Mouse (Mus musculus): ENCODE measurements at regions not wholly inside any gene's neighbourhood (a gene's known extent, or its start where the extent isn't known, plus 50 kb on each side); places are given as distances from the start of the nearest gene placed in this dataset.

DNA sequence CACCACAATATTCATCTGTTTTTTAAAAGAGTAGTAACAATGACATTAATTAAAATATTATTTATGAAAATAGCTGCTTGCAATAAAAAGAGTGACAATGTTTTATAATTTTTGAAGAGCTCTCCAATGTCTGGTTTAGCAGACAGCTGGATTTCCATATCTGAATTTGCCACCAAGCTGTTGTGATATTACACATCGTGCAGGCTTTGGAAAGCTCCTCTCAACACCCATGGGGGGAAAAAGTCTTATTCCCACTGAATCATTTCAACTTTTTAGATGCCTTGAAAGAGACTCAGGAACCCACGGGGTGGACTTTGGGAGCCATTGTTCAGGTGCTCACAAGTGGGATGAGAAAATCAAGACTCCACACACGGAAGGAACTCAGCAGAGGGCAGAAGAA lies 106.6 kb upstream of the Klf13 start:
- WGBS = 82% methylated on average over 3 of the region's 3 CpGs
- Histone ChIP-seq H3K27ac (replicated peaks; ENCODE audit: low read depth, low read length) (no peak overlapping the region), H3K4me3 (ENCODE audit: low read depth, low read length) (no peak overlapping the region), H3K4me2 (ENCODE audit: low read depth, low read length) (no peak overlapping the region), H3K27me3 (replicated peaks; ENCODE audit: control insufficient read depth, insufficient read depth, low read length) (no peaks in the 10 kb centered on the region), H3K36me3 (ENCODE audit: control insufficient read depth, insufficient read depth, low read length) (no peaks in the 10 kb centered on the region), H3K4me1 (ENCODE audit: control insufficient read depth, insufficient read depth, low read length) (peaks cover 8% of the 10 kb centered on the region; the same call in 1 of the 2 replicates), H3K9ac (ENCODE audit: low read depth, low read length) (no peak overlapping the region), H3K9me3 (ENCODE audit: control insufficient read depth, low read length) (no peaks in the 10 kb centered on the region)
- no peak for ATAC-seq (ENCODE audit: low read depth)
- DNase-seq (ENCODE audit: low spot score) = no peak

DNA sequence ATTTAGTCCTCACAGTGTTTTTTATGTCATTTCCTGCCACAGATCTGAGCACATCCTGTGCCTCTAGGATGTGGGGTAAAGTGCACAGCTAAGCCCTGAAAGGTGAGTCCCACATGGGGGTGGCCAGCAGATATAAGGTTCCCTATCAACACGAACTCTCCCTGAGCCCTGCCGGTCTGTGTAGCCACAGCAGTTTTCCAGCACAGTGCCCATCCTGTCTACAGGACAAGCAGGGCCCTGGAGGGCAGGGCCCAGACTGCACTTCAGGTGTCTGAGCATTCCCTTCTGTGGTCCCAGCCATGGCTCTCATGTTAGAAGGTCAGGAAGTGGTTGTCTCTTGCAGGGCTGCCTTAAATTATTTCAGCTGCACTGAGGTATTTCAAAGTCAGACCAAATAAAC lies 104.3 kb upstream of the Klf13 start:
- no peaks in the 10 kb centered on the region for H3K27me3 ChIP-seq (replicated peaks; ENCODE audit: control insufficient read depth, insufficient read depth, low read length)
- H3K4me1 ChIP-seq (ENCODE audit: control insufficient read depth, insufficient read depth, low read length) = peaks cover 2% of the 10 kb centered on the region; the same call in 1 of the 2 replicates
- no peaks in the 10 kb centered on the region for H3K36me3 ChIP-seq (ENCODE audit: control insufficient read depth, insufficient read depth, low read length)
- H3K9ac ChIP-seq (ENCODE audit: low read depth, low read length) = no peak overlapping the region
- ATAC-seq (ENCODE audit: low read depth) (peak; percentile 51; the same call in 1 of the 2 replicates), DNase-seq (ENCODE audit: low spot score) (no peak)
- no peak overlapping the region for H3K4me3 ChIP-seq (ENCODE audit: low read depth, low read length)
- no peak overlapping the region for H3K4me2 ChIP-seq (ENCODE audit: low read depth, low read length)
- WGBS = 40% methylated on average over 2 of the region's 2 CpGs
- no peak overlapping the region for H3K27ac ChIP-seq (replicated peaks; ENCODE audit: low read depth, low read length)
- H3K9me3 ChIP-seq (ENCODE audit: control insufficient read depth, low read length) = no peaks in the 10 kb centered on the region

DNA sequence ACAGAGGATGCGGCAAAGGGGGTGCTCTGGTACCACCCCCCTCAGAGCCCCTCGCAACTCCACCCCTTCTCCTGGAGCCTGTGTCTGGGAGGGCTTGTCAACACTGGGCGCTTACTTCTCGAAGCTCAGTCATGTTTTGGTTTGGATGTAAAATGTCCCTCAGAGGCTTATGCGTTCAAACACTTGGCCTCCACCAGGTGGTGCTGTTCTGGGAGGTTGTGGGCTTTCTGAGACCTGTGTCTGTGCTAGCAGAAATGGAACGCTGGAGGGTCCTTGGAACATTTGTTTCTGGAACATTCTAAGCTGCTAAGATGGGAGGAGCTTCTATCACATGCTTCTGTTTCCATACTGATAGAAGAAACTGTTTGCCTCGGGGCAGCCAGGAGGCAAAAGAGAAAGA lies 102.6 kb upstream of the Klf13 start:
- Histone ChIP-seq H3K4me2 (ENCODE audit: low read depth, low read length) (no peak overlapping the region), H3K36me3 (ENCODE audit: control insufficient read depth, insufficient read depth, low read length) (no peaks in the 10 kb centered on the region), H3K9me3 (ENCODE audit: control insufficient read depth, low read length) (no peaks in the 10 kb centered on the region), H3K9ac (ENCODE audit: low read depth, low read length) (no peak overlapping the region), H3K4me1 (ENCODE audit: control insufficient read depth, insufficient read depth, low read length) (no peaks in the 10 kb centered on the region), H3K27ac (replicated peaks; ENCODE audit: low read depth, low read length) (no peak overlapping the region), H3K27me3 (replicated peaks; ENCODE audit: control insufficient read depth, insufficient read depth, low read length) (no peaks in the 10 kb centered on the region), H3K4me3 (ENCODE audit: low read depth, low read length) (no peak overlapping the region)
- ATAC-seq (ENCODE audit: low read depth) (no peak), DNase-seq (ENCODE audit: low spot score) (no peak)
- 95% methylated on average over 7 of the region's 7 CpGs for WGBS

DNA sequence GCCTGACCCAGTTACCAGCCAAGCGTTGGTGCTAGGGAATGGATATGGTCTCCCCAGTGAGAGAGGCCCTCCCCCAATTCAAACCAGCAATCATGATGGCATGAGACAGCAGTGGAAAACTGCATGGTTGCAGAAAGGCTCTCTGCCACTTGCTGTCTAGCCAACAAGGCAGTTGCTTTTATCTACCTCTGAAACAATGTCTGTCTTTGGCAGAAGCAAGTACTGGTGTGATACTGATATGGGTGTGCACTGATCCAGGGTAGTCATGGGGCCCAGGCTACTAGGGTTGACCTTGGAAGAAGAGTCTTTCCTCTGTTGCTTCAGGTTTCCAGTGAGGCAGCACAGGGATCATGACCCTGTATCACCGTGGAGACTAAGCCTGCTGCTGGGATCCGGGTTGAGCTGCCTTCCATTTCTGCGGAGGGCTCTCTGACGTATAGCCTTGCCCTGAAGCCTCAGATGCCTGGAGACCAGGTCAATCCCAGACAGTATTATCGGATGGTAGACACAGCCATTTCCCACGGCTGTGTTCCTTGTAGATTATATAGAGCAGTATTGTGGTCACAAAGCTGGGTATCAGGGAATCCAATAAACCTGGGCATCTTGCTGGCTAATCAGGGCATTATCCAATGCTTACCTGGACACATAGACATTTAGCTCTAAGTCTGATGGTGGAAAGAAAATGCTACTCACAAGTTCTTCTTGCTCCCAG lies 101.5 kb upstream of the Klf13 start:
- DNase-seq (ENCODE audit: low spot score) (no peak), ATAC-seq (ENCODE audit: low read depth) (no peak)
- no peak overlapping the region for H3K27ac ChIP-seq (replicated peaks; ENCODE audit: low read depth, low read length)
- 79% methylated on average over 7 of the region's 7 CpGs for WGBS
- H3K4me3 ChIP-seq (ENCODE audit: low read depth, low read length) = no peak overlapping the region
- H3K27me3 ChIP-seq (replicated peaks; ENCODE audit: control insufficient read depth, insufficient read depth, low read length) = no peaks in the 10 kb centered on the region
- H3K4me2 ChIP-seq (ENCODE audit: low read depth, low read length) = no peak overlapping the region
- no peaks in the 10 kb centered on the region for H3K9me3 ChIP-seq (ENCODE audit: control insufficient read depth, low read length)
- no peaks in the 10 kb centered on the region for H3K4me1 ChIP-seq (ENCODE audit: control insufficient read depth, insufficient read depth, low read length)
- no peak overlapping the region for H3K9ac ChIP-seq (ENCODE audit: low read depth, low read length)
- H3K36me3 ChIP-seq (ENCODE audit: control insufficient read depth, insufficient read depth, low read length) = no peaks in the 10 kb centered on the region

DNA sequence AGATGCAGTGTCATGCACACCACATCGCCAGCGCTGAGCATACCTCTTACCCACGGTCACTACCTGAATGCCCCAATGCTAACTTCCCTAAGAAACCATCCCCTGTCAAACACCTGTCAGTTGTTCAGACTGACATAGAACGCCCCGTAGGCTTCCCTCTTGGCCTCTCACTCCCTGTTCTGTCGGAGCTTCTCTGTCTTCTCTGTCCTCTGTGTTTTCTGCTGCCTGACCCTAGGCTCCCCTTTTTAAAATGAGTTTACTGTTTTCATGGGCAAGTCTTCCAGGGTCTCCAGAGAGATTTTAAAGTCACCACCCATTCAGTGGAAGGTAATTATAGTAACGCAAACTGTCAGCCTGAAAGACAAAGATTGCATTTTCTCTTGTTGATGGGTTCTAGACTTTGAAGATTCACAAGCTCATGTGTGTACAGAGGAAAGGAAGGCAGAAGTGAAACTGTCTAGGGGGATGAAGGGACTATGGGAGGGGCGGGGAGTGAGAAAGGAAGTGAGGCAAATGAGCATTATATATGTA lies 99.1 kb upstream of the Klf13 start:
- Histone ChIP-seq H3K9ac (ENCODE audit: low read depth, low read length) (no peak overlapping the region), H3K4me2 (ENCODE audit: low read depth, low read length) (no peak overlapping the region), H3K27ac (replicated peaks; ENCODE audit: low read depth, low read length) (no peak overlapping the region), H3K4me3 (ENCODE audit: low read depth, low read length) (no peak overlapping the region), H3K4me1 (ENCODE audit: control insufficient read depth, insufficient read depth, low read length) (no peaks in the 10 kb centered on the region), H3K9me3 (ENCODE audit: control insufficient read depth, low read length) (no peaks in the 10 kb centered on the region), H3K27me3 (replicated peaks; ENCODE audit: control insufficient read depth, insufficient read depth, low read length) (no peaks in the 10 kb centered on the region), H3K36me3 (ENCODE audit: control insufficient read depth, insufficient read depth, low read length) (no peaks in the 10 kb centered on the region)
- DNase-seq (ENCODE audit: low spot score) (no peak), ATAC-seq (ENCODE audit: low read depth) (no peak)
- 75% methylated on average over 8 of the region's 8 CpGs for WGBS

DNA sequence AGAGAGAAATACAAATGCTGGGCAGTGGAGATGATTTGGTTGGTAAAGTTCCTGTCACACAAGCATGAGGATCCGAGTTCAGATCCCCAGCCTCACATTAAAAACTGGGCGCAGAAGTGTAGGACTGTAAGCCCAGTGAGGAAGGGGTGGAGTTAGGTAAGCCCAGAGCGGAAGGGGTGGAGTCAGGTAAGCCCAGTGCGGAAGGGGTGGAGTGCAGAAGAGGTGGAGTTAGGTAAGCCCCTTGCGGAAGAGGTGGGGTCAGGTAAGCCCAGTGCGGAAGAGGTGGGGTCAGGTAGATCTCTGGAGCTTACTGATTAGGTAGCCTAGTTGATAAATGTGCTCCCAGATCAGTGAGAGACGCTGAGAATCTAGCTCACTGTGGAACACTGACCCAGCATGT lies 97.4 kb upstream of the Klf13 start:
- Histone ChIP-seq H3K4me2 (ENCODE audit: low read depth, low read length) (no peak overlapping the region), H3K9ac (ENCODE audit: low read depth, low read length) (no peak overlapping the region), H3K36me3 (ENCODE audit: control insufficient read depth, insufficient read depth, low read length) (no peaks in the 10 kb centered on the region), H3K4me1 (ENCODE audit: control insufficient read depth, insufficient read depth, low read length) (no peaks in the 10 kb centered on the region), H3K27ac (replicated peaks; ENCODE audit: low read depth, low read length) (no peak overlapping the region), H3K27me3 (replicated peaks; ENCODE audit: control insufficient read depth, insufficient read depth, low read length) (no peaks in the 10 kb centered on the region), H3K4me3 (ENCODE audit: low read depth, low read length) (no peak overlapping the region), H3K9me3 (ENCODE audit: control insufficient read depth, low read length) (no peaks in the 10 kb centered on the region)
- 90% methylated on average over 7 of the region's 7 CpGs for WGBS
- ATAC-seq (ENCODE audit: low read depth) = no peak
- no peak for DNase-seq (ENCODE audit: low spot score)

DNA sequence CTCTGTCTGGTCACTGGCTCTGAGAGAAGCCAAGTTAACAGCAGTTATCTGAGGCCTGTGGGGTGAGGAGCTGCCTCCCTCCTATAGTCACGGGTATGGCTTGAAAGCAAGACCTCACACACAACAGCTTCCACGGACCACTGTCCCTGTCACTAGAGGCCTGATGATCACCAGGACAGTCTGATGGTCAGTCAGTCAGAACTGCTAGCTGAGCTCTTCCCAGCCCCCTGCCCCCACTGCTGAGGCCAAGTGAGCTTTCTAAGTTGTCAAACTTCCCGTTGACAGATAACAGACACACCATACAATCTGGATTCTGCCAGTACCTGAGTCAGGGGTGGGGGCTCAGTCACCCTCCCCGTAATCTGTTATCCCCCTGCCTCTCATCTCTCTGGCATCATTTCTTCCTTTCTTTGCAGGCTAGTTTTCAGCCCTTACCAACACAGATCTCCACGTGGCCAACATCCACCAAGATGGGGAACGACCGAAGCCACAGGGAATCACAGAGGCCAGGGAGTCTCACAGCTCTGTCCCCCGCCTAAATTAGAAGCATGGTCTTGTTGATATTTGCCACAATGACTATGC lies 96.4 kb upstream of the Klf13 start:
- no peaks in the 10 kb centered on the region for H3K36me3 ChIP-seq (ENCODE audit: control insufficient read depth, insufficient read depth, low read length)
- H3K4me3 ChIP-seq (ENCODE audit: low read depth, low read length) = no peak overlapping the region
- no peaks in the 10 kb centered on the region for H3K27me3 ChIP-seq (replicated peaks; ENCODE audit: control insufficient read depth, insufficient read depth, low read length)
- DNase-seq (ENCODE audit: low spot score) (no peak), ATAC-seq (ENCODE audit: low read depth) (no peak)
- H3K4me1 ChIP-seq (ENCODE audit: control insufficient read depth, insufficient read depth, low read length) = no peaks in the 10 kb centered on the region
- no peak overlapping the region for H3K9ac ChIP-seq (ENCODE audit: low read depth, low read length)
- H3K9me3 ChIP-seq (ENCODE audit: control insufficient read depth, low read length) = no peaks in the 10 kb centered on the region
- H3K27ac ChIP-seq (replicated peaks; ENCODE audit: low read depth, low read length) = no peak overlapping the region
- no peak overlapping the region for H3K4me2 ChIP-seq (ENCODE audit: low read depth, low read length)
- 74% methylated on average over 8 of the region's 8 CpGs for WGBS

DNA sequence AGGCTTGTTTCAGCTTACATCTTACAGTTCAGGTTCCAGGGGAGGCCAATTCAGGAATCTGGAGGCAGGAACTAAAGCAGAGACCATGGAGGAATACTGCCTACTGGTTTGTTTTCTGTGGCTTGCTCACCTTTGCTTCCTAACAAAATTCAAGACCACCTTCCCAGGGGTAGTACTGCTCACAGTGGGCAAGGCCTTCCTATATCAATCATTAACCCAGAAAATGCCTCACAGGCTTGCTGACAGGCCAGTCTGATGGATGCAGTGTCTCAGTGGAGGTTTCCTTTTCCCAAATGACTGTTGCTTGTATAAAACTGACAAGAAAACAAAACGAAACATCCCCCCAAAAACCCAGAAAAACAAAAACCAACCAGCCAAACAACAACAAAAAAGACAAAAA lies 95.8 kb upstream of the Klf13 start:
- H3K27ac ChIP-seq (replicated peaks; ENCODE audit: low read depth, low read length) = no peak overlapping the region
- no peaks in the 10 kb centered on the region for H3K9me3 ChIP-seq (ENCODE audit: control insufficient read depth, low read length)
- H3K4me1 ChIP-seq (ENCODE audit: control insufficient read depth, insufficient read depth, low read length) = no peaks in the 10 kb centered on the region
- H3K27me3 ChIP-seq (replicated peaks; ENCODE audit: control insufficient read depth, insufficient read depth, low read length) = no peaks in the 10 kb centered on the region
- 70% methylated on average over 1 of the region's 1 CpGs for WGBS
- H3K36me3 ChIP-seq (ENCODE audit: control insufficient read depth, insufficient read depth, low read length) = no peaks in the 10 kb centered on the region
- DNase-seq (ENCODE audit: low spot score) (no peak), ATAC-seq (ENCODE audit: low read depth) (no peak)
- H3K4me2 ChIP-seq (ENCODE audit: low read depth, low read length) = no peak overlapping the region
- no peak overlapping the region for H3K4me3 ChIP-seq (ENCODE audit: low read depth, low read length)
- no peak overlapping the region for H3K9ac ChIP-seq (ENCODE audit: low read depth, low read length)

DNA sequence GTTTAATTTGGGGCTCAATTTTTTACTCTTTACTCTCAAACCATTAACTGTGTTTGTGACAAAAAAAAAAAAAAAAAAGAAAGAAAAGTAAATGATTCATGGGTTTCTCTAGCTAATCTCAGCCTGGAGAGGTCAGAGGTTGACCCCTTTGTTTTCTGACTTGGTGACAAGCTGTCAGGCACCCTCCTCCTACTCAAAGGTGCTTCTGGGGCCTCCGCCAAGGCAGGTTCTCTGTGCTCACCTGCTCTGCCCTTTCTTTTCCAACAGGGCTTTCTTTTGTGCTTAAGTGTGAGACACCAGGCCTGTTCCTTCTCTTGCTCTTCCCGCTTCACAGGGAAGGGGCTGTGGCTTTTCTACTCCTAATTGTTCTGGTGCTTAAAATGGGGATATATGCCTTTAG lies 94.7 kb upstream of the Klf13 start:
- H3K4me3 ChIP-seq (ENCODE audit: low read depth, low read length) = no peak overlapping the region
- ATAC-seq (ENCODE audit: low read depth) (no peak), DNase-seq (ENCODE audit: low spot score) (no peak)
- no peaks in the 10 kb centered on the region for H3K4me1 ChIP-seq (ENCODE audit: control insufficient read depth, insufficient read depth, low read length)
- H3K27ac ChIP-seq (replicated peaks; ENCODE audit: low read depth, low read length) = no peak overlapping the region
- H3K27me3 ChIP-seq (replicated peaks; ENCODE audit: control insufficient read depth, insufficient read depth, low read length) = no peaks in the 10 kb centered on the region
- no peaks in the 10 kb centered on the region for H3K9me3 ChIP-seq (ENCODE audit: control insufficient read depth, low read length)
- WGBS = 70% methylated on average over 2 of the region's 2 CpGs
- no peak overlapping the region; the same call in 1 of the 2 replicates for H3K9ac ChIP-seq (ENCODE audit: low read depth, low read length)
- H3K36me3 ChIP-seq (ENCODE audit: control insufficient read depth, insufficient read depth, low read length) = no peaks in the 10 kb centered on the region
- H3K4me2 ChIP-seq (ENCODE audit: low read depth, low read length) = no peak overlapping the region
